Mouse (Mus musculus): ENCODE data around the gene Ncapg. TPM values are rescaled to one million over a fixed set of nuclear protein-coding genes. Genes with fewer than 3 reads are reported as not detected.
A peak's percentile ranks its signal among the peaks of the same experiment; 100 is the strongest.

Ncapg gene
- total RNA-seq (2012; rRNA removed), result 51.8 and 63.5 TPM in 2 replicates

DNA sequence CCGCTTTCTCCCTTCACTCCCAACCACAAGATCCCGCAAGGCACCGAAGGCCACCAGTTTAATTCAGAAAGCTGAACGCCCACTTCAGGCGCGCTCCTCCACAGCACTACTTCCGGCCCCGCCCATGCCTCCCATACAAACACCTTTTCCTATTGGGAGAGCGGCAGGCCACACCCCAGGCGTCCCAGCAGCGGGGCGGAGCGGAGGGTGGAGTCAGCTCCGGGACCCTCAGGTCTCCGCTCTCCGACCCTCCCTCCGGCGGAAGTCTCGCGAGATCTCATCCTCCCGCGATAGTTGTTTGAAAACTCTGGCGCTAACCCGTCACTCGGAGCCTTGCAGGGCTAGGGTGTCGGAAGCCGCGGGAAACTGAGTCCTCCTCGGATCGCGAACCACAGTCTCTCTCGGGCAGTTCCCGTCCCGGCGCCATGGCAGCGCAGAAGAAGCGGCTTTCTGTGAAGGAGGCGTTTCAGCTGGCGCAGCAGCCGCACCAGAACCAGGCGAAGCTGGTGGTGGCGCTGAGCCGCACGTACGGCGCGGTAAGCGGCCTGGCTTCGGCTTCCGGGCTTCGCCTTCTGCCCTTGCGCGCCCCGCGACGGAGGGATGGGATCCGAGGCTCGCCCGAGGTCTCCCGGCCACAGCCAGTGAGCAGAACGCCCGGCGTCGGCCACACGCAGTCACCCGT lies at the start of gene Ncapg:
Gene Ncapg, plus strand, starts transcription at position 322 of the 682 bp plus-strand sequence.
- DNase-seq (ENCODE audit: low read depth, low spot score), result peak; percentile 98
- H3K27ac ChIP-seq (ENCODE audit: insufficient read depth, low read depth, low read length, poor library complexity, severe bottlenecking), result peak within 1 kb of the TSS; percentile 69
- no peaks in the 10 kb centered on the region for H3K9me3 ChIP-seq (ENCODE audit: control insufficient read depth, insufficient read depth, low read depth, low read length)
- H3K36me3 ChIP-seq (ENCODE audit: control insufficient read depth, insufficient read depth, low read length, poor library complexity, severe bottlenecking), result no peaks in the 10 kb centered on the region
- in situ Hi-C loops (cut with MboI; ENCODE audit: low sequenced_read_pairs in 2 of 2, unreplicated experiment in 2 of 2), result loop anchor here in 1 of 2 experiments (10.0 kb wide), 1 partner anchor 195 kb away; no protein-coding TSS in a partner anchor
- H3K4me1 ChIP-seq (ENCODE audit: control insufficient read depth in 2 of 2, insufficient read depth in 2 of 2, low read length in 2 of 2, poor library complexity in 1 of 2), result peaks cover 0 to 5% of the 10 kb centered on the region in 2 experiments; a peak in 1 of 4 replicates
- TF ChIP-seq ZC3H11A (IDR thresholded peaks at IDR 0.05; ENCODE audit: borderline replicate concordance, low read depth, low read length) (no peak), CHD2 (IDR thresholded peaks at IDR 0.05; ENCODE audit: low read depth, low read length) (peak; percentile 95), MAFK (IDR thresholded peaks at IDR 0.05; ENCODE audit: insufficient read depth, low read depth, low read length) (no peak), ZNF384 (IDR thresholded peaks at IDR 0.05; ENCODE audit: low read depth, low read length) (no peak), HCFC1 (IDR thresholded peaks at IDR 0.05; ENCODE audit: borderline replicate concordance, insufficient read depth, low read length) (peak; percentile 64; the same call in 1 of the 2 replicates)
- peak within 1 kb of the TSS; percentile 88 to 93 for H3K4me3 ChIP-seq (ENCODE audit: insufficient read depth in 1 of 2, low read depth in 1 of 2, low read length in 2 of 2, poor library complexity in 1 of 2, severe bottlenecking in 1 of 2)
- H3K9ac ChIP-seq (ENCODE audit: insufficient read depth, low read depth, low read length, poor library complexity, severe bottlenecking), result peak within 1 kb of the TSS; percentile 97

DNA sequence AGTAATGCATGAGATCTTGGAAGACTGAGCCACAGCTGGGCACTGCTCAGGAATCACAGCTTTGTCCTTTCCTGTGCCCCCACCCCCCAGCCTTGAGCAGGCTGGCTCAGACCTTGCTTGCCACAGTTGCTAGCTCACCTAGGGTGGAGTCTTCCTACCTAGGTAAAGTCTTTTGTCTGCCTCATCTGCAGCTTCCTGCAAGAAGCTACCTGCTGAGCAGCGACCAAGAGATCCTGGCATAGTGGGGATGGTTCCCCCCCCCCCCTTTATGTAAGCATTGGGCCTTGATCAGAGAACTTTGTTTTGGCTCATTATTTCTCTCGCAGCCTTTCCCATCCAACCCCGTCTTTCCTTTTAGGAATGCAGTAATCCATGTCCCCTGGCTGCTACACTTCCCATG lies 48.2 kb upstream of the Ncapg start:
- in situ Hi-C loops (cut with MboI; ENCODE audit: low sequenced_read_pairs in 2 of 2, unreplicated experiment in 2 of 2), result no loop called here

DNA sequence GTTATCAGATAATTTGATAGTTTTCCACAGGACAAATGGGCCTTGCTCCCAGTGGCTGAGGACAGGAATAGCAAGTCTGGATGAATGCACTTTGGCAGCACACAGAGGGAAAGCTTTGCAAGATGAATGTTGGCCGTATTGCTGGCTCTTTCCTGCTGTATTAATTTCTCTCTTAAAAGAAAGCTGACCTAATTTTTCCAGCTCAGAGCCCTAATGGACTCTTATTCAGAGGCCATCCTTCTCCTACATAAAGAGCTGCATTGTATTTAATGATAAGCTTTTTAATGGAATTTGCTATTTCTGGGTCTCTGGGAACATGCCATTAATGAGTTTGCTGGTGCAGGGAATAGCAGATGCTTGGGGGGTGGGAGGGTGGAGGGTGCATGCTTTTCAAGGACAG lies 41.9 kb upstream of the Ncapg start:
- in situ Hi-C loops (cut with MboI; ENCODE audit: low sequenced_read_pairs in 2 of 2, unreplicated experiment in 2 of 2), result no loop called here
- H3K4me1 ChIP-seq (ENCODE audit: control insufficient read depth in 2 of 2, insufficient read depth in 2 of 2, low read length in 2 of 2, poor library complexity in 1 of 2), result no peaks in the 10 kb centered on the region
- H3K36me3 ChIP-seq (ENCODE audit: control insufficient read depth, insufficient read depth, low read length, poor library complexity, severe bottlenecking), result no peaks in the 10 kb centered on the region
- no peak overlapping the region for H3K9ac ChIP-seq (ENCODE audit: insufficient read depth, low read depth, low read length, poor library complexity, severe bottlenecking)
- TF ChIP-seq ZNF384 (IDR thresholded peaks at IDR 0.05; ENCODE audit: low read depth, low read length) (no peak), MAFK (IDR thresholded peaks at IDR 0.05; ENCODE audit: insufficient read depth, low read depth, low read length) (no peak), ZC3H11A (IDR thresholded peaks at IDR 0.05; ENCODE audit: borderline replicate concordance, low read depth, low read length) (no peak), CHD2 (IDR thresholded peaks at IDR 0.05; ENCODE audit: low read depth, low read length) (no peak), HCFC1 (IDR thresholded peaks at IDR 0.05; ENCODE audit: borderline replicate concordance, insufficient read depth, low read length) (no peak)
- H3K9me3 ChIP-seq (ENCODE audit: control insufficient read depth, insufficient read depth, low read depth, low read length), result no peaks in the 10 kb centered on the region
- no peak overlapping the region for H3K4me3 ChIP-seq (ENCODE audit: insufficient read depth in 1 of 2, low read depth in 1 of 2, low read length in 2 of 2, poor library complexity in 1 of 2, severe bottlenecking in 1 of 2)
- H3K27ac ChIP-seq (ENCODE audit: insufficient read depth, low read depth, low read length, poor library complexity, severe bottlenecking), result no peak overlapping the region
- no peak for DNase-seq (ENCODE audit: low read depth, low spot score)

More for the DNA sequence above, 48.2 kb upstream of the Ncapg start:
- Histone ChIP-seq H3K9me3 (ENCODE audit: control insufficient read depth, insufficient read depth, low read depth, low read length) (0 out of 2 replicates have a peak, but pooled peaks cover 3% of the 10 kb centered on the region), H3K4me1 (ENCODE audit: control insufficient read depth in 2 of 2, insufficient read depth in 2 of 2, low read length in 2 of 2, poor library complexity in 1 of 2) (no peaks in the 10 kb centered on the region), H3K9ac (ENCODE audit: insufficient read depth, low read depth, low read length, poor library complexity, severe bottlenecking) (no peak overlapping the region), H3K4me3 (ENCODE audit: insufficient read depth in 1 of 2, low read depth in 1 of 2, low read length in 2 of 2, poor library complexity in 1 of 2, severe bottlenecking in 1 of 2) (no peak overlapping the region), H3K27ac (ENCODE audit: insufficient read depth, low read depth, low read length, poor library complexity, severe bottlenecking) (no peak overlapping the region), H3K36me3 (ENCODE audit: control insufficient read depth, insufficient read depth, low read length, poor library complexity, severe bottlenecking) (no peaks in the 10 kb centered on the region)
- DNase-seq (ENCODE audit: low read depth, low spot score), result no peak
- TF ChIP-seq MAFK (IDR thresholded peaks at IDR 0.05; ENCODE audit: insufficient read depth, low read depth, low read length) (no peak), CHD2 (IDR thresholded peaks at IDR 0.05; ENCODE audit: low read depth, low read length) (no peak), ZC3H11A (IDR thresholded peaks at IDR 0.05; ENCODE audit: borderline replicate concordance, low read depth, low read length) (no peak), ZNF384 (IDR thresholded peaks at IDR 0.05; ENCODE audit: low read depth, low read length) (no peak), HCFC1 (IDR thresholded peaks at IDR 0.05; ENCODE audit: borderline replicate concordance, insufficient read depth, low read length) (no peak)

DNA sequence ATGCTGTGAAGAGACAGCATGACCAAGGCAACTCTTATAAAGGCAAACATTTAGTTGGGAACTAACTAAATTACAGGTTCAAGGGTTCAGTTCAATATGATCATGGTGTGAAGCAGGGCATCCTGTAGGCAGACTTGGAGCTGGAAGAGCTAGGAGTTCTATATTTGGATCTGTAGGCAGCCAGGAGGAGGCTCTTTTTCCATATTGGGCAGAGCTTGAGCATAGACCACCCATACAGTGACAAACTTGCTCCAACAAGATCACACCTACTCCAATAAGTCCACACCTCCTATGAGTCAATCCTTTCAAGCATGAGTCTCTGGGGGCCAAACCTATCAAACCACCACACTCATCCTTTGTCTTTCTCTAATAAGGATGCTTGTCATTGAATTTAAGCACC lies 40.2 kb upstream of the Ncapg start:
- TF ChIP-seq ZC3H11A (IDR thresholded peaks at IDR 0.05; ENCODE audit: borderline replicate concordance, low read depth, low read length), result no peak
- TF ChIP-seq CHD2 (IDR thresholded peaks at IDR 0.05; ENCODE audit: low read depth, low read length), result no peak
- no peak for TF ChIP-seq MAFK (IDR thresholded peaks at IDR 0.05; ENCODE audit: insufficient read depth, low read depth, low read length)
- TF ChIP-seq ZNF384 (IDR thresholded peaks at IDR 0.05; ENCODE audit: low read depth, low read length), result no peak
- TF ChIP-seq HCFC1 (IDR thresholded peaks at IDR 0.05; ENCODE audit: borderline replicate concordance, insufficient read depth, low read length), result no peak
- Histone ChIP-seq H3K4me3 (ENCODE audit: insufficient read depth in 1 of 2, low read depth in 1 of 2, low read length in 2 of 2, poor library complexity in 1 of 2, severe bottlenecking in 1 of 2) (no peak overlapping the region), H3K36me3 (ENCODE audit: control insufficient read depth, insufficient read depth, low read length, poor library complexity, severe bottlenecking) (no peaks in the 10 kb centered on the region), H3K27ac (ENCODE audit: insufficient read depth, low read depth, low read length, poor library complexity, severe bottlenecking) (no peak overlapping the region), H3K9me3 (ENCODE audit: control insufficient read depth, insufficient read depth, low read depth, low read length) (no peaks in the 10 kb centered on the region), H3K9ac (ENCODE audit: insufficient read depth, low read depth, low read length, poor library complexity, severe bottlenecking) (no peak overlapping the region), H3K4me1 (ENCODE audit: control insufficient read depth in 2 of 2, insufficient read depth in 2 of 2, low read length in 2 of 2, poor library complexity in 1 of 2) (no peaks in the 10 kb centered on the region)
- in situ Hi-C loops (cut with MboI; ENCODE audit: low sequenced_read_pairs in 2 of 2, unreplicated experiment in 2 of 2), result no loop called here
- no peak for DNase-seq (ENCODE audit: low read depth, low spot score)

All from ES-E14 (cell line).